Mouse (Mus musculus) retina, postnatal 1 day (tissue): Measurements from ENCODE around the gene Nbr1.
"Not testable (repeated sequence)": the region's sequence is repeated elsewhere in the genome, so short reads cannot be mapped to it uniquely, and the experiment has no call there.

Experiments
- DNase-seq: peaks from one replicate; pipeline ENCODE4 v3.0.0-alpha.2; 2012

The Nbr1 gene

DNA sequence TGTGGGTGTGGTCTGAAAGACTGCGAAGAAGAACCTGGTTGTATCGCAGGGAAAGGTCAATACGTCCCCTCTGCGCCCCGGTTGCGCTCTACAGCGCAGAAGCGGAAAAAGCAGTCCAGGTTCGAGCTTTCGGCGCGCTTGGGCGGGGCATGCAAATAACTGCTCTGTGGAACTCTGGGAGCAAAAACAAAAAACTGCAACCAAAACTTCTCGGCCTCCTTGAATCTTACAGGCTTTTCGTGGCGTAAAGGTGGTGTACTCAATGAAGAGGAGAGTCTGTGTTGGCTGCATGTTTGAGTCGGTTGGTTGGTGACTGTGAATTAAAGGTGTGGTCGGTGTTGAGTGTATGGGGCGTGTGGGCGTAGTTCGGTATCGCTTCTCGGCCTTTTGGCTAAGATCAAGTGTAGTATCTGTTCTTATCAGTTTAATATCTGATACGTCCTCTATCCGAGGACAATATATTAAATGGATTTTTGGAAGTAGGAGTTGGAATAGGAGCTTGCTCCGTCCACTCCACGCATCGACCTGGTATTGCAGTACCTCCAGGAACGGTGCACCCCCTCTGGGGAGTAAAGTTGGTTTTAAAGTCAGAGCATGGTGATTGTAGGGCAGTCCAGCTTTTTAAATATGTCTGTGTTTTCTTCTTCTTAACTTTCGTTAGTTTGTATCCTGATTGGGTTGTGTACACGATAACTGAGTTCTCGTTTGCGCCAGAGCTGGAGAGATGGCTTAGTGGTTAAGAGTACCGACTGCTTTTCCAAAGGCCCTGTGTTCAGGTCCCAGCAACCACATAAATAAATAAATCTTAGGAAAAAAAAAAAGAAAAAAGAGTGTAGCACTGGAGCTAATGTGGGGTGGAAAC is 75.3 kb downstream of the Nbr1 start, which contains the start of gene Rdm1:
Gene Rdm1, plus strand, starts transcription at position 201 of the 862 bp plus-strand sequence.
- DNase-seq = peak; percentile 96

DNA sequence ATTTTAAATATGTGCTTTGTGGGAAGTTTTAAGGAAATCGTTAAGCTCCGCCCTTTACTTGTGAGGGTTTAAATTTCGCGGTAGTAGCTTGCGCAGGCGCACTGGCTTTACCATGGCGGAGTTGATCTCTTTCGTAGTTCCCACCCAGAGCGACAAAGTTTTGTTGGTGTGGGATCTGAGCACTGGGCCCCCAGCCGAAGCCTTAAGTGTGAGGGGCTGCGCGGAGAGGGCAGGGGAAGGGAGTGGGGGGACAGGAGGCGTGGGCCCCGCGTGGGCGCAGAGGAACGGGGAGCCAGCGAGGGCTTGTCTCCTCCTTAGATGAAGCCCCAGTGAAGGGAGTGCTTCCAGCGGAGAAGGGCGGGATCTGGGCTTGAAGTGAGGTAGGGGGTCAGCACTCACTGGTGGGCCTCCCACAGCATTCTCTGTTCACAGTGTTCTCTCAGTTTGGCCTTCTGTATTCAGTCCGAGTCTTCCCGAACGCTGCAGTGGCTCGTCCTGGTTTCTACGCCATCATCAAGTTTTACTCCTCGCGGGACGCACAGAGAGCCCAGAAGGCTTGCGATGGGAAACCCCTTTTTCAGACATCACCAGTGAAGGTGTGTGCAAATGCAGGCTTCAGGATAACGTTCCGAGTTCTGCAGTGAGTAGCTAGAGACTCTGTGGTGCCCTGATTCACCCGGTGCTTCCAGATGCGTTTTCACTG is 76.1 kb downstream of the Nbr1 start:
- DNase-seq = no peak

DNA sequence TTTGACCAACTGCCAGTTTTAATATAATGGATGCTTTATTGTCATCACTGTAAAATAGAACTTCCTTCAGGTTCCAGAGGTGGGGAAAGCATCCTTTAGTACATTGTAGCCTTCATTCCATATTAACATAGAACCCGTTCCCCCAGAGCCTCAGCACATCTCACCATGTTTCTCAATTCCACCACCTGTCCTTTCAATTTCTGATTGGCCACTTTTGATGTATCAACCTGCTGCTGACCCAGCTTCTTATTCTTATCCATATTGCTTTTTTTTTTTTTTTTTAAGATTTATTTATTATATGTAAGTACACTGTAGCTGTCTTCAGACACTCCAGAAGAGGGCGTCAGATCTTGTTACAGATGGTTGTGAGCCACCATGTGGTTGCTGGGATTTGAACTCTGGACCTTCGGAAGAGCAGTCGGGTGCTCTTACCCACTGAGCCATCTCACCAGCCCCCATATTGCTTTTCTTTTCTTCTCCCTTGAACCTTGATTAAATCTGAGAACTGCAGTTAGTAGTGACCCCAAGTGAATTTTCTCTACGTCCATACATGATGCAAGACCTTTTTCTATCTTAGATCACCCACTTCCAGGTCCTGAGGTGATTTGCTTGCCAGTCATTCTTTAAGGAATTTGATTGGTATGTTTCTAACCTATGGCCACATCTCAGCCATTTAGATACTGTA is 76.9 kb downstream of the Nbr1 start:
- DNase-seq = not testable (repeated sequence)
